Mouse (Mus musculus) thymus, postnatal 4 days (tissue): ENCODE measurements at regions not wholly inside any gene's neighbourhood (a gene's known extent, or its start where the extent isn't known, plus 50 kb on each side); places are given as distances from the start of the nearest gene placed in this dataset.

ENCODE experiments used
- DNase-seq: peaks from one replicate; pipeline ENCODE4 v3.0.0; 2021

DNA sequence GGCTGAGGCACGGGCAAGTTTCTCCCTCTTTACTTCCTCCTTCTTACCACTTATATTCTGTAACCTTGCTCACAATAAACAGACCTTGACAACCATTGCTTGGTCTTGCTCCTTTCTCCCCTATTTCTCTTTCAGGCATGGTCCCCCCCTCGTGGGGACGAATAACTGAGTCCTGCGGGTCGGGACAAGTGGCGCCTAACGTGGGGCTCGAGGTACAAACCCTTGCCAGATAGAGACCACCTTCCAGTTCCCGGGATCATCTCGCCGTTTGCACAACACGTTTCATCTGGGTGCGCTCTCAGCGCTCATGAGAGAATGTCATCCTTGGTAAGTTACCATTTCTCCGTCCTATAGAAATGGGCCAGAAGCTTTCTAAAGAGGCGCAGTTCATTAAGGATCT, 79.6 kb upstream of the Foxn3 start:
- no peak for DNase-seq

DNA sequence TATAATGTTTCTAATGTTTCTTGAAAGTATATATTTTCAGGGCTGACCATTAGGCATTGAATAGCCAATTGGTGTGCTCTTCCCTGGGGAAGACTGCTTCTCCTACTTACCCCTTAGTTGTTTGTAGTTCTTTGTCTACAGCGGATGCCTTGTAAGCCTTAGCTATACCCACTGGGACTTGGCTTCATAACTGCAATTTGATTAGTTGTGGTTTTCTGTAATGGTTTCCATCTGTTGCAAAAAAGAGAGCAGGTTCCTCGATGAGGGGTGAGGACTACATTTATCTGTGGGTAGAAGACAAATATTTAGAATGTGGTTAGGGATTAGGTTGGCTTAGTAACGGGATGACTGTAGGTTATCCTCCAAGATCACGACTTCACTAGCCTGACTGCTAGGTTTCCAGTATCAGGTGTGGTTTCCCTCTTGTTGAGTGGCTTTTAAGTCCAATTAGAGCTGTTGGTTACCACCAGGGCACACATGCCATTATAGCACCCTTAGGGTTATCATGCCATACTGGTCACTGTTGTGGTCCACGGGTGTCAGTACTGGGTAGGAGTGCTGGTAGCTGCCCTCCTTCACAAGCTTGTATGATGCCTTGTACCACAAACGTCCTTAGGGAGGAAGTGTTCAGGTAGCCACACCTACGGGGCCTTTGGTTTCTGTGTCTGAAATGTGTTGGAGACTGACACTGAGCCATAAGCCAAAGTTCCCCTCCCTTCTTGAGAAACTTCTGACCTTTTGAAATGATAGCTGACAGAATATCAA, 78.9 kb upstream of the Foxn3 start:
- DNase-seq: no peak

DNA sequence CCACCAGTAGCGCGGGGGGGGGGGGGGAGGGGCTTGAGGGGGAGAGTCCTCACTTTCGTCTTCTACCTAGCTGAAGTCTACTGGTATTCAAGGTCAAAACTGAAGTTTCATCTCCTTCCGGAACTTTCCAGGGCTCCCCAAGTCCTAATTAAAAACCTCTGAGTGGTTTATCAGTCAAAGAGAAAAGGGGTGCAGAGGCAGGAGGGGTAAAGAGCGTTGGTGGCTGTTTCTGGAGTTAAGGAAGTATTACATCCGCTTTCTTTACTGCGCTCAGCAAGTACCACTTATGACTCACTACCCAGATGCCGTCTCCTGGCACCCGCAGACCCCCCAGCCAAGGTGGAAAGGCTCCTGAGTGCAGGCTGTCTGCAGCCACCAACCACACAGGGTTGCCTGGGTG, 77.9 kb upstream of the Foxn3 start:
- DNase-seq: peak; percentile 73

DNA sequence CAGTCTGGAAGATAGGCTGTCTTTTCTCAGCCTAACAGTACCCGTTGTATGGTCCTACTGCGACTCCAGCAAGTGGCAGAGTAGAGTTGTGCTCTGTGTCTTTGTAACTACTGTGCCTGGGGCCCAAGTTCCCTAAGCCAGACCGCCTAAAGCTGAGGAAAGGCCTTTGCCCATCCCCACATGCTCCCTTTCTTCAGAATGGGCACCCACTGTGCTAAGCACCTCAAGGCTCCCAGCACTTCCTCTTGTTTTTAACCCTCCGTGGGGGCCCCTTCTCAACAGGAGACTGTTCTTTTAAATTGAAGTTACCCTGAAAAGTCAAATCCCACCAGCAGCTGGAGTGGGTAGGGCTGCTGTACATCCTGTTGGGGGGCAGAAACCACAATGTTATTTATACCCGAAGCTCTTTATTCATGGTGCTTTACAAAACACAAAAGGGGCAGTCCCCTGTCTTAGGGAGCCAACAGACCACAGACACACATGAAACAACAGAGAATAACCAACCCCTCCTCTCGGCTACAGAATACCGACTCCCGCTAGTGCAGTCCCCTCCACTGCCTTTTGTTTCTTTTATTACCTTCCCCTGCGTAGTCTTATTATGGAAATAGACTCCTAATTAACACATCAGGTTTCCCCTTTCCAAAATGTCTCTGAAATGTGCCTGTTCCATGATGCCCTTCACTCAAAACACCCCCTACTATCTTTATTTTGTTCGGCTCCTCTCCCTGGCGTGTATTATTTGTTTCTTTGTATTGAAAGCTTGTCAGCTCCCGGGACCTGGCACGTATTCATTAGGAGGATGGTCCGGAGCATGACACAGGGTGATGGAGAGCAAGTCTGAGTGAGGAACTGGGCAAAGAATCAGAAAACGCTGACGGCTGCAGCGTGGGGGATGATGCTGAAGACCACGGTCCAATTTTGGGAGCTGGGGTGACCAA, 77.1 kb upstream of the Foxn3 start:
- peak; percentile 68 for DNase-seq

- DNase-seq: peak; percentile 47
Observed at GRCm38 (mm10) chr12:99639847-99640213, 76.4 kb upstream of the Foxn3 start.

DNA sequence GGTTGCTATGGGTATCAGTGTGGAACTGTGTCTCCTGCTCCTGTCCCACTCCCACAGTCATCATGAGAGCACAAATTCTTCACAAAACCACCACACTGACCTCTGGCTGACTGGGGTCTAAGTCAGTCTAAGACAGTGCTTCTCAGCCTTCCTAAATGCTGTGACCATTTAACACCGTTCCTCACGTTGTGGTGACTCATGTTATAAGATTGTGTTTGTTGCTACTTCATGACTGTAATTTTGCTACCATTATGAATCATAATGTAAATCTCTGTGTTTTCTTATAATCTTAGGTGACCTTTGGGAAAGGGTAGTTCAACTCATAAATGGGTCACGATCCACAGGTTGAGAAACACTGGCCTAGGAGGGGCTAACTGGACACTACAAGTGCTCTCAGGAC, 75.7 kb upstream of the Foxn3 start:
- DNase-seq: no peak

GRCm38 (mm10) chr12:99637986-99638385, 74.6 kb upstream of the Foxn3 start:
- no peak for DNase-seq

GRCm38 (mm10) chr12:99636234-99636633, 72.9 kb upstream of the Foxn3 start:
- no peak for DNase-seq

- DNase-seq: no peak
Observed at GRCm38 (mm10) chr12:99635361-99635760, 72.0 kb upstream of the Foxn3 start.

DNA sequence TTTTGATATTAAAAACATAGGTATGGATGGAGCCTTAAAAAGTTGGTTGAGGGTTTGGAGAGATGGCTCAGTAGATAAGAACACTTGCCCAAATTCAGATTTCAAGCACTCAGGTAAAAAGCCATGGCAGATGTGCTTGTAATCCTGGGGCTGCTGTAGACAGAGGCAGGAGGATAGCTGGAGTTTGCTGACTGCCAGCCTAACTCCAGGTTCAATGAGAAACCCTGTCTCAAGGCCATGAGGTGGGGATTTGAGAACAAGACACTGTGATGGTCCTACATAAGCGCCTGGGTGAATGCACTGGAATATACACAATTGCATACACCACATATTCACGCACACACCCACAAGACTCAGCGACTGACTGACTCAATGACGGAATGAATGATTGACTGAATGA, 71.3 kb upstream of the Foxn3 start:
- DNase-seq: no peak

DNA sequence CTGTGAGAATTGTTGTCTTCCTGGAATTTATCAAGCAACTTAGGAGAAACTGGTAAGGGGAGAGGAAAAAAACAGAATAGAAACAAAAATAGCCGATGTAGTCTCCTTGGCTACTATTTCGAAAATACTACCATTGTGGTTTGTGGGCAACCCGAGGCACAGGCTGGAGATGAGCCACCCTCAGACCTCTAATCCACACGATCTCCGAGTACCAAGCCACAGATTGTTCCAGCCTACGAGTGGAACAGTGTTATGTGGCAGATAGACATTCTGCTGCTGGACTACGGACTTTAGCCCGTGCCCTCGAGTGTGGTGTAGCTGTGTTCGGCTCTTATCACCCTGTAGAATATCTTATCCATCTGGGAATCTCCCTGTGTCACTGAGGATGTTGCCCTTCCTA, 70.3 kb upstream of the Foxn3 start:
- no peak for DNase-seq

GRCm38 (mm10) chr12:99632988-99633387, 69.6 kb upstream of the Foxn3 start:
- DNase-seq: no peak

DNA sequence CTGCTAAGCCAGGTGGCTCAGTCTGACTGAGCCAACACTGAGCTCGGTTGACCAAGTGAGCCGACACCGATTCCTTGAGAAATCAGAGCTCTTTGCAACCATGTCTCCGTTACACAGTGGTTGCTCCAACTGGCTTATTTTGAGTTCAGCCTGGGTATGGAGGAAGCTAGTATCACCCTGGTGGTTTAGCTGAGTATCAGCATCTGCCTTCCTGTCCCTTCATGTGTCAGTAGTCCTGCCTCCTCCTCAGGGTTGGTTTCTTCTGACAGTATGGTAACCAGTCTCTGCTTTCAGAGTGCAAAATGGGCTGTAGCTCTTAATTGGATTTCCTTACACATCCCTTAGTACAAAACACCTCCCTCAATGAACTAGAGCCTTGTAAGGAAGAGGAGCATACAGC, 66.2 kb upstream of the Foxn3 start:
- no peak for DNase-seq

GRCm38 (mm10) chr12:99628421-99628820, 65.0 kb upstream of the Foxn3 start:
- DNase-seq: no peak

DNA sequence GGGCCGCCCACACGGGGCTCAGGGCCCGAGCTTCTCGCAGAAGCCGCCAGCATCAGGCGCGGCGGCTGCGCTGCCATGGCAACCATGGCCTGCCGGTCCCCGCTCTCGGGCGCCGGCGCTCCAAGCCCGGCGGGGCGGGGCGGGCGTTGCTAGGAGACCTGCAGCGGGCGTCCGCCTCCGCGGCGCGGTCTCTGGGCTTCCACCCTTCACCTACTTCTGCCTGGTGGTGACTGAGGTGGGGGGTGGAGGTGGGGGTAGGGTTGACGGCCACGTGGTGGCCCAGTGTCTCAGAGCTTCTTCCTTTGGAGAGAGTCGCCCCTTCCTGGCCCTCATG, 64.5 kb upstream of the Foxn3 start:
- DNase-seq: peak; percentile 98

DNA sequence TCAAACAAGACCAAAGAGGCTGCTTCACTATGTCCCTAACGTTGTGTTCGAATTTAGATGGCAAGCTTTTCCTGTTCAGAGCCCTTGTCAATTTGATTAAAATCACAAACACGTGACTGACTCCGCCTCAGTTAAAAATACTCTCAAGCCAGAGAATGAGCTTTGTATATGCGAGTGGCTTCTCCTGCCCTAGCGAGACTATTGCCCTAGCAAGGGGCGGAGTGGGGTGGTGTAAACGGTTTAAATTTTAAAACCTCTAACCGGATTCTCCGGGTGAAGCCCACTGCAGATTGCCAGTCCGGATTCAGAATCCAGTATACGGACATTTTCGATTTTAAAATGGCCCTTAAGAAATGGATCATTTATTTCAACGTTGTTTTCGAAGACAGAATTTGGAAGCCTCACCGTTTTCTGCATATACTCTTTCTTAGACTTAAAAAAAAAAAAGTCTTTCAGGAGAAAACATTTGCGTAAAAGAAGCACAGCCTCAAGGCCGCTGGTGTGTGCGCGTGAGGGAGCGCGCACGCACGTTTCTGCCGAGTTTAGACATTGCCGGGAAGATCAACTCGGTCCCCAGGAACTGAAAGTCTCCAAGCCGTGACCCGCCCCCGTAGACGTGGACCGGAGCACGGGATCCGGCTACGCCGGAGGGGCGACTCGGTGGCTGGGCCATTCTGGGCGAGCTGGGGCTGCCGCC, 64.0 kb upstream of the Foxn3 start:
- DNase-seq: no peak

DNA sequence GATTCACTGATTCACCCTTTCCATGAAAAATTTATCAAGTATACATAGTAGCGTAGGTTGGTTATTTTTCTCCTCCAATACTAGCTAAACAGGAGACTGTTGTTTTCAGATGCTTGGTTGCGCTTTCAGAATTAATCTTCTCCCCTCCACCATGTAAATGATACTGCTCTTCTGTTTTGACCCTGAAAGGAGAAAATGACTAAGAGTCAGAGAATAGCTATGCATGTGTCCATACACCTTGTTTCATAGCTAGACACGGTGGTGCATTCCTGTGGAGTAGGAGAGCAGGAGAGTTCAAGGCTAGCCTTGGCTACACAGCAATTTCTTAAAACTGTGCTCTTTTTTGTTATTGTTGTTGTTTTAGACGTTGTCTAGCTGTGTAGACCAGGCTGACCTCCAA, 62.8 kb upstream of the Foxn3 start:
- DNase-seq: no peak

DNA sequence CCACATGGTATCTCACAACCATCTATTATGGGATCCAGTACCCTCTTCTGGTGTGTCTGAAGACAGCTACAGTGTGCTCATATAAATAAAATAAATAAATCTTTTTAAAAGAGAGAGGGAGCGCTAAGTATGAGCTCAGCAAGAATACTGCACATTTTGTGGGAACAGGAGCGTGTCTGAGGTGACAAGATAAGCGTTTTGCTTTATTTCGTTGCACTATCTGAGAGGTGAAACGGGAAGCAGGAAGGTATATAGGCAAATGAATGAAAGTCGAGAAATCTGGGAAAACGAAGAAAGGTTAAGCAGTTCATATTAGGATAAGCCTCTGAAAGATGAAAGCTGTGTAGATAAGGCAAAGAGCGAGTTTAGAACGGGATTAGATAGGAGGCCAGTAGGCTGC, 61.7 kb upstream of the Foxn3 start:
- DNase-seq: no peak

GRCm38 (mm10) chr12:99622238-99622637, 58.9 kb upstream of the Foxn3 start:
- no peak for DNase-seq

DNA sequence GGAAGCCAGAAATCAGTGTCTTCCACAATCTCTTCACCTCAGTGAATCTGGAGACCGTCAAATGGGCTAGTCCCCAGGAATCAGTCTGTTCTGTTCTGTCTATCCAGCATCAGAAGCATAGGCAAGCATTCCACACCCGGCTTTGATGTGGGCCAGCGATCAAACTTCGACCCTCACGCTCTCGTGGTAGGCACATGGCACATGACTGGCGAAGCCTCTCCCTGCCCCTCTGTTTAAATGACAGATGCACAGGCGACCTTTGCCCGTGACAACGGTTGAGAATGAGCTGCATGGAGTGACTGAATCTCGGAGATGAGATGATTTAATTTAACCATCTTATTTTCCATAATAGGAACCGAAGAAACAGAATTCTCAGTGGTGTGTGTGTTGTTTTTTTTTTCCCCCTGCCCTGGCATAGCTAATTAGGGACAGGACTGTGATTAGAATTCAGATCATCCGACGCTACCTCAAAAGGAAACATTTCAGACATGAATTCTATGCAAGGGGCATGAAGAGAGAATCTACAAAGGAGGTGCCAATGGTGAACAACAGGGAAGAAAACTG, 53.9 kb upstream of the Foxn3 start:
- DNase-seq: no peak

GRCm38 (mm10) chr12:99614420-99614819, 51.0 kb upstream of the Foxn3 start:
- DNase-seq: no peak
